In genomic region chr8:71554001-71554400, GRCm38 (mm10) we compare ENCODE assay signal across 1 mouse cellular context.
TF ChIP-seq lines count a peak whose summit lies in the region.

No protein-coding gene starts in this region.

TF ChIP-seq in MEL, 35 proteins besides CTCF, POLR2A, EP300 and RAD21:
- peak; percentile 90; the same call in 1 of the 2 replicates for TF ChIP-seq JUND (IDR thresholded peaks at IDR 0.05; ENCODE audit: low read depth, low read length)
- TF ChIP-seq TBP (IDR thresholded peaks at IDR 0.05; ENCODE audit: low read depth, low read length): no peak
